Comparison of ENCODE assay signal across 22 mouse cellular contexts in genomic region chr13:45894760-45895159, GRCm38 (mm10).
DNase-seq lines count a peak whose midpoint lies in the region; ATAC-seq lines count a peak whose summit lies in the region.
"Had no signal": no experiment of that assay in that cellular context is flagged by ENCODE, and none has a peak within 500 bp of the region (broad histone marks: within the 10 kb centered on the region; RNA-seq: fewer than 3 reads in every experiment).

No protein-coding gene starts in this region.

- 52% methylated on average over 10 of the region's 10 CpGs for WGBS in kidney, embryonic 14.5 days
- 44% methylated on average over 10 of the region's 10 CpGs for WGBS in embryonic facial prominence, embryonic 12.5 days

- no peaks in the 10 kb centered on the region for H3K36me3 ChIP-seq in kidney, embryonic 14.5 days (ENCODE audit: control insufficient read depth, insufficient read depth, low read length)
- no peaks in the 10 kb centered on the region for H3K36me3 ChIP-seq in embryonic facial prominence, embryonic 12.5 days
- H3K36me3 ChIP-seq: embryonic facial prominence, embryonic 15.5 days; forebrain, embryonic 10.5 days; hindbrain, embryonic 10.5 days had no signal

- no peaks in the 10 kb centered on the region for H3K9me3 ChIP-seq in kidney, embryonic 14.5 days (ENCODE audit: control insufficient read depth, low read length)
- H3K9me3 ChIP-seq in embryonic facial prominence, embryonic 12.5 days = no peaks in the 10 kb centered on the region
- H3K9me3 ChIP-seq: embryonic facial prominence, embryonic 15.5 days; forebrain, embryonic 10.5 days; hindbrain, embryonic 10.5 days had no signal

- H3K27me3 ChIP-seq in kidney, embryonic 14.5 days (ENCODE audit: control insufficient read depth, insufficient read depth, low read length) = no peaks in the 10 kb centered on the region
- no peaks in the 10 kb centered on the region for H3K27me3 ChIP-seq in embryonic facial prominence, embryonic 12.5 days
- H3K27me3 ChIP-seq: embryonic facial prominence, embryonic 15.5 days had no signal

- DNase-seq in kidney, adult 18-20 months = no peak
- DNase-seq in kidney, postnatal 4 days = peak; percentile 39 to 51
- no peak for DNase-seq in kidney, postnatal 10 days
- DNase-seq in mesoderm, embryonic 11.5 days (ENCODE audit: low read depth, low spot score) = peak; percentile 39
- no peak for DNase-seq in spleen, postnatal 36 days (ENCODE audit: low spot score in 2 of 2)
- DNase-seq: adrenal gland, adult 2 months; adrenal gland, postnatal 36 days; cerebellum, adult 11 months; cerebellum, adult 8-10 months; cerebellum, postnatal 14 days; embryo, embryonic 11 days; gastrocnemius, postnatal 10 days; heart, adult 2 months had no signal

- no peak overlapping the region for H3K4me2 ChIP-seq in kidney, embryonic 14.5 days (replicated peaks; ENCODE audit: low read depth, low read length)
- H3K4me2 ChIP-seq in embryonic facial prominence, embryonic 12.5 days (replicated peaks) = no peak overlapping the region
- H3K4me2 ChIP-seq: embryonic facial prominence, embryonic 15.5 days; heart, embryonic 11.5 days; hindbrain, embryonic 14.5 days had no signal

- H3K4me1 ChIP-seq in kidney, embryonic 14.5 days (ENCODE audit: control insufficient read depth, insufficient read depth, low read length) = peaks cover 14% of the 10 kb centered on the region; the same call in 1 of the 2 replicates
- H3K4me1 ChIP-seq in embryonic facial prominence, embryonic 12.5 days = peaks cover 10% of the 10 kb centered on the region; the same call in 1 of the 2 replicates
- H3K4me1 ChIP-seq: embryonic facial prominence, embryonic 15.5 days; hindbrain, embryonic 10.5 days had no signal

- H3K27ac ChIP-seq in kidney, embryonic 14.5 days (ENCODE audit: low read depth, low read length) = no peak overlapping the region
- 0 out of 2 replicates have a peak overlapping the region, but pooled peaks have one; percentile 30 for H3K27ac ChIP-seq in embryonic facial prominence, embryonic 12.5 days
- H3K27ac ChIP-seq: embryonic facial prominence, embryonic 15.5 days; forebrain, embryonic 10.5 days; heart, adult 2 months; hindbrain, embryonic 10.5 days; hindbrain, embryonic 14.5 days had no signal

- peak; percentile 68 for ATAC-seq in kidney, embryonic 14.5 days (ENCODE audit: low FRiP score, low TSS enrichment)
- no peak for ATAC-seq in embryonic facial prominence, embryonic 12.5 days (ENCODE audit: insufficient number of reproducible peaks, insufficient read depth, low FRiP score, low TSS enrichment)
- ATAC-seq: forebrain, embryonic 14.5 days had no signal

- H3K9ac ChIP-seq in kidney, embryonic 14.5 days (ENCODE audit: low read depth, low read length) = no peak overlapping the region
- H3K9ac ChIP-seq in embryonic facial prominence, embryonic 12.5 days = no peak overlapping the region
- H3K9ac ChIP-seq: embryonic facial prominence, embryonic 15.5 days; hindbrain, embryonic 14.5 days had no signal

- no peak overlapping the region for H3K4me3 ChIP-seq in kidney, embryonic 14.5 days (ENCODE audit: low read length)
- H3K4me3 ChIP-seq in embryonic facial prominence, embryonic 12.5 days = no peak overlapping the region
- H3K4me3 ChIP-seq: embryonic facial prominence, embryonic 15.5 days; erythroblast, embryonic 14.5 days; forebrain, embryonic 10.5 days; heart, adult 2 months; hindbrain, embryonic 10.5 days had no signal

Comparison
In these comparisons a context has a peak if more than half of its experiments do, and no peak if none do; other contexts are left out.
1. DNase-seq: peak in kidney, postnatal 4 days (2 of 2) and mesoderm, embryonic 11.5 days (single experiment); none in kidney, adult 18-20 months (single experiment), kidney, postnatal 10 days (single experiment) and spleen, postnatal 36 days (0 of 2).